Mouse (Mus musculus) small intestine, adult 2 months (tissue): ENCODE measurements around the gene Kif26a. TPM values are rescaled to one million over a fixed set of nuclear protein-coding genes. Genes with fewer than 3 reads are reported as not detected.

Experiments
- H3K27ac ChIP-seq: fragments of 200-500 bp; 2 replicates; pipeline ENCODE4 v1.5.1; 2012; ENCODE audit warnings: low read depth, low read length, control low read depth, inconsistent platforms; ENCODE audit not compliant: insufficient read depth
- H3K27me3 ChIP-seq: fragments of 200-500 bp; 2 replicates; pipeline ENCODE4 v1.6.1; 2012; ENCODE audit warnings: mild to moderate bottlenecking, moderate library complexity, low read length, inconsistent platforms; ENCODE audit not compliant: control insufficient read depth, insufficient read depth
- H3K36me3 ChIP-seq: fragments of 200-500 bp; 2 replicates; pipeline ENCODE4 v1.6.1; 2012; ENCODE audit warnings: mild to moderate bottlenecking, low read length, control low read depth, inconsistent platforms; ENCODE audit not compliant: control insufficient read depth, insufficient read depth
- H3K4me1 ChIP-seq: fragments of 200-500 bp; 2 replicates; pipeline ENCODE4 v1.6.1; 2012; ENCODE audit warnings: low read length, inconsistent platforms, mixed read lengths; ENCODE audit not compliant: control insufficient read depth, insufficient read depth, insufficient read length
- H3K4me3 ChIP-seq: fragments of 200-500 bp; 2 replicates; pipeline ENCODE4 v1.5.1; 2012; ENCODE audit warnings: low read depth, mild to moderate bottlenecking, control low read depth, inconsistent platforms, low read length, moderate library complexity
- CTCF ChIP-seq: fragments of 200-500 bp; IDR thresholded peaks from 2 replicates; pipeline ENCODE4 v1.5.1; 2012; ENCODE audit warnings: low read depth, mild to moderate bottlenecking, control low read depth, inconsistent platforms, low read length, moderate library complexity, mixed read lengths; ENCODE audit not compliant: insufficient replicate concordance, insufficient read length; ENCODE audit errors: extremely low read depth
- POLR2A ChIP-seq: fragments of 200-500 bp; IDR thresholded peaks from 2 replicates; pipeline ENCODE4 v1.6.1; 2012; ENCODE audit warnings: low read depth, mild to moderate bottlenecking, control low read depth, inconsistent platforms, low read length, moderate library complexity
- WGBS: fragments of 180-500 bp; shearing (Covaris S2); methylation state at CpG from one replicate; pipeline ENCODE4 v1.1.7; 2018; 5-methylcytosine and 5-hydroxymethylcytosine counted together
- polyA plus RNA-seq: library from polyadenylated mRNA; depleted of rRNA; stranded (reverse); fragments of >200 nt; gene quantifications from 2 replicates; pipeline ENCODE4 v1.2.3, GENCODE M21; 2012

Gene Kif26a
- polyA plus RNA-seq, 1 experiment: 2.7 TPM

GRCm38 (mm10) chr12:112145211-112145874 is 665 bp upstream of the Kif26a start:
- H3K4me3 ChIP-seq: peak overlapping the region; percentile 54
- H3K4me1 ChIP-seq: peaks cover 5% of the 10 kb centered on the region; the same call in 1 of the 2 replicates
- TF ChIP-seq CTCF: peak; percentile 88
- no peak; the same call in 1 of the 2 replicates for TF ChIP-seq POLR2A
- WGBS: under 1% methylated on average over 37 of the region's 37 CpGs
- no peak overlapping the region for H3K27ac ChIP-seq
- no peaks in the 10 kb centered on the region for H3K36me3 ChIP-seq
- peaks cover 49% of the 10 kb centered on the region for H3K27me3 ChIP-seq

GRCm38 (mm10) chr12:112147365-112147764 is 1.4 kb downstream of the Kif26a start:
- Histone ChIP-seq H3K27me3 (peaks cover 49% of the 10 kb centered on the region), H3K4me1 (peaks cover 5% of the 10 kb centered on the region; the same call in 1 of the 2 replicates), H3K27ac (no peak overlapping the region), H3K36me3 (no peaks in the 10 kb centered on the region), H3K4me3 (peak overlapping the region; percentile 54)
- no peak for TF ChIP-seq CTCF
- TF ChIP-seq POLR2A: no peak
- 59% methylated on average over 5 of the region's 5 CpGs for WGBS

- TF ChIP-seq CTCF (no peak), POLR2A (no peak)
- WGBS: 40% methylated on average over 7 of the region's 7 CpGs
- peaks cover 25% of the 10 kb centered on the region for H3K27me3 ChIP-seq
Measured at GRCm38 (mm10) chr12:112150011-112150410, 4.0 kb downstream of the Kif26a start.

GRCm38 (mm10) chr12:112151244-112151979 is 5.4 kb downstream of the Kif26a start:
- no peak overlapping the region for H3K27ac ChIP-seq
- H3K4me3 ChIP-seq: no peak overlapping the region
- peaks cover 12% of the 10 kb centered on the region for H3K27me3 ChIP-seq
- peaks cover 2% of the 10 kb centered on the region; the same call in 1 of the 2 replicates for H3K4me1 ChIP-seq
- no peaks in the 10 kb centered on the region for H3K36me3 ChIP-seq
- TF ChIP-seq CTCF (no peak), POLR2A (no peak)
- 69% methylated on average over 12 of the region's 12 CpGs for WGBS

More at GRCm38 (mm10) chr12:112150011-112150410, 4.0 kb downstream of the Kif26a start:
- H3K27ac ChIP-seq: no peak overlapping the region
- H3K4me1 ChIP-seq: peaks cover 2% of the 10 kb centered on the region; the same call in 1 of the 2 replicates
- H3K4me3 ChIP-seq: no peak overlapping the region
- no peaks in the 10 kb centered on the region for H3K36me3 ChIP-seq

- Histone ChIP-seq H3K4me3 (no peak overlapping the region), H3K27ac (no peak overlapping the region), H3K27me3 (peaks cover 6% of the 10 kb centered on the region; the same call in 1 of the 2 replicates), H3K4me1 (no peaks in the 10 kb centered on the region; the same call in 1 of the 2 replicates), H3K36me3 (no peaks in the 10 kb centered on the region)
- WGBS: 64% methylated on average over 6 of the region's 6 CpGs
- TF ChIP-seq CTCF: no peak
- no peak for TF ChIP-seq POLR2A
Measured at GRCm38 (mm10) chr12:112151980-112152362, 6.0 kb downstream of the Kif26a start.

GRCm38 (mm10) chr12:112153597-112153996 is 7.6 kb downstream of the Kif26a start:
- H3K27ac ChIP-seq: no peak overlapping the region
- 75% methylated on average over 12 of the region's 12 CpGs for WGBS

GRCm38 (mm10) chr12:112154476-112154875 is 8.5 kb downstream of the Kif26a start:
- Histone ChIP-seq H3K36me3 (no peaks in the 10 kb centered on the region), H3K4me3 (no peak overlapping the region), H3K4me1 (peaks cover 3% of the 10 kb centered on the region), H3K27me3 (no peaks in the 10 kb centered on the region), H3K27ac (no peak overlapping the region)
- TF ChIP-seq CTCF (no peak), POLR2A (no peak)
- WGBS: 65% methylated on average over 5 of the region's 5 CpGs

More at GRCm38 (mm10) chr12:112153597-112153996, 7.6 kb downstream of the Kif26a start:
- Histone ChIP-seq H3K36me3 (no peaks in the 10 kb centered on the region), H3K27me3 (no peaks in the 10 kb centered on the region), H3K4me3 (no peak overlapping the region), H3K4me1 (no peaks in the 10 kb centered on the region; the same call in none of the 2 replicates)
- TF ChIP-seq POLR2A (no peak), CTCF (no peak)
